Comparison of ENCODE assay signal across 19 mouse cellular contexts in genomic region chr6:47903587-47903986, GRCm38 (mm10). TPM values are rescaled to one million over a fixed set of nuclear protein-coding genes. Genes with fewer than 3 reads are reported as not detected.
DNase-seq lines count a peak whose midpoint lies in the region; ATAC-seq and TF ChIP-seq lines count a peak whose summit lies in the region.
"Had no signal": no experiment of that assay in that cellular context is flagged by ENCODE, and none has a peak within 500 bp of the region (broad histone marks: within the 10 kb centered on the region; RNA-seq: fewer than 3 reads in every experiment).

No protein-coding gene starts in this region.

- no peak overlapping the region for H3K4me3 ChIP-seq in liver, embryonic 11.5 days (ENCODE audit: low read depth, low read length)
- H3K4me3 ChIP-seq: erythroblast, embryonic 14.5 days; limb, embryonic 13.5 days; neural tube, embryonic 12.5 days had no signal

- DNase-seq in heart, adult 9 months (ENCODE audit: low spot score in 2 of 2), result peak; percentile 12 to 23
- DNase-seq in heart, postnatal 4 days, result no peak
- DNase-seq in Patski (ENCODE audit: low read depth, low spot score), result peak; percentile 12
- peak; percentile 4 for DNase-seq in brain, embryonic 14.5 days (ENCODE audit: low read depth)
- DNase-seq in cerebellum, postnatal 10 days, result peak; percentile 81 to 85
- DNase-seq in natural killer cell, adult 2 months (ENCODE audit: low spot score in 2 of 2), result no peak
- no peak for DNase-seq in layer of hippocampus, adult 11-12 months (ENCODE audit: low spot score)
- DNase-seq in liver, embryonic 11.5 days (ENCODE audit: low spot score), result no peak
- DNase-seq: adrenal gland, postnatal 36 days; gastrocnemius, postnatal 14 days; kidney, postnatal 10 days; spleen, adult 18-20 months; thymus, adult 18-20 months had no signal

- POLR2A ChIA-PET in Patski (lab: Charles Lee), result no interaction called here

- no peak for ATAC-seq in Patski
- no peak for ATAC-seq in liver, embryonic 11.5 days (replicated peaks; ENCODE audit: low FRiP score)
- ATAC-seq: CD4-positive, CD25-positive, alpha-beta regulatory T cell, adult 4 months; intestine, embryonic 16.5 days had no signal

- no peaks in the 10 kb centered on the region for H3K4me1 ChIP-seq in liver, embryonic 11.5 days (replicated peaks; ENCODE audit: control insufficient read depth, insufficient read depth, low read length)
- H3K4me1 ChIP-seq: limb, embryonic 13.5 days; neural tube, embryonic 12.5 days had no signal

- H3K9me3 ChIP-seq in liver, embryonic 11.5 days (ENCODE audit: control insufficient read depth, low read length), result no peaks in the 10 kb centered on the region
- H3K9me3 ChIP-seq: neural tube, embryonic 12.5 days had no signal

- TF ChIP-seq POLR2A in brain, embryonic 14.5 days (IDR thresholded peaks at IDR 0.05; ENCODE audit: borderline replicate concordance, extremely low read depth, insufficient read depth, insufficient read length, poor library complexity, severe bottlenecking), result no peak

- H3K4me2 ChIP-seq in liver, embryonic 11.5 days, result no peak overlapping the region
- H3K4me2 ChIP-seq: hindbrain, embryonic 14.5 days; limb, embryonic 13.5 days; neural tube, embryonic 12.5 days had no signal

- in situ Hi-C loops in Patski (cut with MboI; ENCODE audit: low pct_unique_long_range_greater_than_20kb), result no loop called here

- peaks cover 39% of the 10 kb centered on the region for H3K36me3 ChIP-seq in liver, embryonic 11.5 days (ENCODE audit: control insufficient read depth, insufficient read depth, low read length)

- no peak overlapping the region for H3K27ac ChIP-seq in liver, embryonic 11.5 days (ENCODE audit: low read depth, low read length)
- H3K27ac ChIP-seq: hindbrain, embryonic 14.5 days; limb, embryonic 13.5 days; neural tube, embryonic 12.5 days had no signal

- WGBS in liver, embryonic 11.5 days, result 82% methylated on average over 4 of the region's 4 CpGs

- H3K9ac ChIP-seq in liver, embryonic 11.5 days (ENCODE audit: low read depth, low read length), result no peak overlapping the region
- H3K9ac ChIP-seq: hindbrain, embryonic 14.5 days; limb, embryonic 13.5 days; neural tube, embryonic 12.5 days had no signal

- H3K27me3 ChIP-seq in Patski, result no peaks in the 10 kb centered on the region
- H3K27me3 ChIP-seq in liver, embryonic 11.5 days (replicated peaks; ENCODE audit: control insufficient read depth, insufficient read depth, low read length), result no peaks in the 10 kb centered on the region

- CTCF ChIA-PET in Patski (lab: Charles Lee), result interaction anchor here (0.8 kb wide), 1 partner anchor 14 kb away, joined by 3 read pairs; no protein-coding TSS in a partner anchor

- TF ChIP-seq CTCF in Patski (IDR thresholded peaks at IDR 0.05), result no peak
- no peak for TF ChIP-seq CTCF in brain, embryonic 14.5 days (IDR thresholded peaks at IDR 0.05; ENCODE audit: borderline replicate concordance, extremely low read depth, insufficient read depth, insufficient read length)

RNA-seq across cellular contexts. Expression of gene Zfp212, which starts 16.7 kb away (rescaled TPM):
- 10 to 100 TPM; 12.1 TPM for total RNA-seq in heart, postnatal 4 days (2021)
- 17.7 TPM for polyA plus RNA-seq in Patski (2021)
- polyA plus RNA-seq in brain, embryonic 14.5 days (2012; rRNA removed), result 19.8 and 22.3 TPM in 2 replicates
- polyA plus RNA-seq in liver, embryonic 11.5 days (2014; fragmentation: Nextera tagmentation; extraction: Ambion mirVana), result 9.5 and 9.8 TPM in 2 replicates

RNA-seq across cellular contexts. Expression of gene Zfp282, which starts 26.6 kb away (rescaled TPM):
- 10 to 100 TPM; 10.1 to 10.4 TPM for total RNA-seq in heart, postnatal 4 days (2021)
- polyA plus RNA-seq in Patski (2021), result 9.5 TPM
- polyA plus RNA-seq in brain, embryonic 14.5 days (2012; rRNA removed), result 26.1 and 29.8 TPM in 2 replicates
- 8.3 and 8.8 TPM in 2 replicates for polyA plus RNA-seq in liver, embryonic 11.5 days (2014; fragmentation: Nextera tagmentation; extraction: Ambion mirVana)

RNA-seq across cellular contexts. Expression of gene Zfp956, which starts 49.6 kb away (rescaled TPM):
- 1 to 10 TPM; 1.5 to 2.2 TPM for total RNA-seq in heart, postnatal 4 days (2021)
- polyA plus RNA-seq in Patski (2021), result 6.2 TPM
- 26.3 and 34.0 TPM in 2 replicates for polyA plus RNA-seq in brain, embryonic 14.5 days (2012; rRNA removed)
- 6.0 and 9.4 TPM in 2 replicates for polyA plus RNA-seq in liver, embryonic 11.5 days (2014; fragmentation: Nextera tagmentation; extraction: Ambion mirVana)

Comparison
In these comparisons a context has a peak if more than half of its experiments do, and no peak if none do; other contexts are left out.
1. DNase-seq: peak in heart, adult 9 months (2 of 2), Patski (single experiment), brain, embryonic 14.5 days (single experiment) and cerebellum, postnatal 10 days (2 of 2); none in heart, postnatal 4 days (single experiment), natural killer cell, adult 2 months (0 of 2), layer of hippocampus, adult 11-12 months (single experiment) and liver, embryonic 11.5 days (single experiment).